Mouse (Mus musculus) embryo, embryonic 11.5 days (tissue): Measurements from ENCODE around the gene Slc6a5.
"Not testable (repeated sequence)": the region's sequence is repeated elsewhere in the genome, so short reads cannot be mapped to it uniquely, and the experiment has no call there.

Experiments
- DNase-seq: peaks from one replicate; pipeline ENCODE4 v3.0.0-alpha.2; 2012; ENCODE audit warnings: low read depth, low spot score

Gene Slc6a5

DNA sequence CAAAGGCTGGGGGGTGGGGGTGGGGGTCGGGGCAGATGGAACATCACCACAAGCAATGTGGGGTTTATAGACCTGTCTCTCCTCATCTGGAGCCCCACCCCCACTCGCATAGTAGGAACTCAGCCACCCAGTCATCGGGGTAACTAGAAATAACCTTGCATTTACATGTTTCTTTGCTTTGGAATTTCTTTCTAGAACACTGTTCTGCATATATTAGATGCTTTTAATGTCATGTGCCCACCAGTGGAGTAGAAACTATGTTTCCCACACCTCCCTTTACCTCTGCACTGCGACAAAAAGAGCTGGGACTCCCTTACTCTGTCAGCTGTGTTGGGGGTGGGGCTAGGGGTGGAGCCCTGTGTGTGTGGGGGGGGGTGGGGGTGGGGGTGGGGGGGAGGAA, 3.2 kb downstream of the Slc6a5 start:
- no peak for DNase-seq

DNA sequence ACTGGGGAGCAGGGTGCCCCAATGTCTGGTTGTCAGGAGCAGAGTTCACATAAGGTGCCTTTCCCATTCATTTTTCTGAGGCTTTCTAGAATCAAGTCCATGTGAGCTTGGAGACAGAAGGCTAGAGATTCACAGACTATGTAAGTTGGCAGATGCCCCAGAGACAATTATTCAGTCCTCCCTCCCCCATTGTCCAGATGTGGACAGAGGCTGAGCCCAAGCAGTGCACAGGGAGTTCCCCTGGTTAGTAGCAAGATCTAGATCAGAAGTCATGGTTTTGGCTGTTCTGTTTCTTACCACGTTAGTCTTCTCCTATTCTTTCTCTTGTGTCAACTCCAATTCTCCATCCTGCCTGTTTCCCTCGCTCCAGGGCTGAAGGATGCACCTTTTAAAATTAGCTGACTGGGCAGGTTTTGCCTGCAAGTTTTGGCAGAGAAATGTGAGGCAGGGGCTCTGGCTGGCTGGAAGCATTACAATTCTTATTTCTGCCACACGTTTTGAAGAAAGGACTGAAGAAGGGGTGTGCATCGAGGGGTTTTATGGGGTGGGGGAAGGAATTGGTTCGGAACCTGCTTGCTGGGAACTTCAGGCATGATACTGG, 3.9 kb downstream of the Slc6a5 start:
- DNase-seq = no peak

- no peak for DNase-seq
Measured at GRCm38 (mm10) chr7:49914946-49915345, 5.0 kb downstream of the Slc6a5 start.

DNA sequence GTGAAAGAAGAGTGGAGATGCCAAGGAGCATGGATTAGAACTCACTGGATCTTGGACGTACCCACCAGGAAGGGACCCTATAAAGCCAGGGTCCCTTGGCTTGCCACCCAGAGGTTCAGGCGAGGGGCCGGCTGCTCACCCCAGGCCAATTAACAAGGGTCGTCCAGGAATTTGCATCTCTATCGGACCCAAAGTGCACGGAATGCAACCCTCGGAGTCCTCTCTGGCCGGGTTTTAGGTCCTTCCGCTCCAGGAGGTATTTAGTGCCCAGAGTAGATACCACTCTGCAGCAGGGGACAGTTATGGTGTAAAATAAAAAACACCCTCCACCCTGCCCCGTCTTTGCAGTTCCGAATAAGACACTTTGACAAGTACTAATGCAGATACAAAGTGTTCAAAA, 5.5 kb downstream of the Slc6a5 start:
- DNase-seq = no peak

GRCm38 (mm10) chr7:49919494-49919893, 9.5 kb downstream of the Slc6a5 start:
- DNase-seq = no peak

GRCm38 (mm10) chr7:49920751-49921150, 10.8 kb downstream of the Slc6a5 start:
- no peak for DNase-seq

GRCm38 (mm10) chr7:49922928-49923327, 13.0 kb downstream of the Slc6a5 start:
- DNase-seq = no peak

DNA sequence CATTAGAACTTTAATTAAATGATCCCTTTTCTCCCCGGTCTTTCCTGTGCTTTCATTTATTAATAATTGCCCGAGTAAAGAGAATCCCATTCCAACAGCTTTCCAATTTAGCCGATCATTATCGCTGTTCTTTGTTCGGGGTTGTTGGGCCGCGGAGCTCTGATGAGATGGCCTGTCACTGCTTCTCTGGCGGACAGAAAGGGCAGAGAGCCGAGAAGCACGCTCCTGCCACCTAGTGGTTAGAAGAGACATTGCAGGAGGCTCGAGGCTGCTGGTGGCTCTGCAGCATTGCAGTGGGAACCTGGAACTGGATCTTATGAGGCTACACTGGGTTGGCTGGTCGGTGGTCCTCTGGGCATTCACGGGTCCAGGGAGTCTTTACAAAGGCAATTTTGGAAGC, 13.4 kb downstream of the Slc6a5 start:
- DNase-seq = peak; percentile 67

DNA sequence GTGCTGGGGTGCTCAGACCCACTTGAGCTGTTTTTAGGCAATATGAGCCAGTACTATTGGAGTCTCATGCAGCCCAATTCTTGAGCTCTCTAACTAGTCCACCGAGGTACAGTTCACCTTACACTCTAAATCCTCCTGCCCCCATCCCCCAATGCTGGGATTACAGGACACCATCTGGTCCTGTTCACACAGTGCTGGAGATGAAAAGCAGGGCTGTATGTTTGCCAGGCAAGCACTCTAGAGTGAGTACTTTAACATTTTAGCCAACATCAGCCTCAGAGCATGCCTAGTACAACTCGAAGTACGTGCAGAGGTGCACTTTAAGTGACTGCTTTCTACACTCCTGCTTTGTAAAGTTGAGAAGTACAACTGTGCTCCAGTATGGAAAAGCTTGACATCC, 18.6 kb downstream of the Slc6a5 start:
- DNase-seq = no peak

GRCm38 (mm10) chr7:49929999-49930398, 20.1 kb downstream of the Slc6a5 start:
- no peak for DNase-seq

- DNase-seq = not testable (repeated sequence)
Measured at GRCm38 (mm10) chr7:49933386-49934115, 23.6 kb downstream of the Slc6a5 start.

- no peak for DNase-seq
Measured at GRCm38 (mm10) chr7:49936821-49937220, 26.9 kb downstream of the Slc6a5 start.

GRCm38 (mm10) chr7:49942023-49942422, 32.1 kb downstream of the Slc6a5 start:
- DNase-seq = no peak

DNA sequence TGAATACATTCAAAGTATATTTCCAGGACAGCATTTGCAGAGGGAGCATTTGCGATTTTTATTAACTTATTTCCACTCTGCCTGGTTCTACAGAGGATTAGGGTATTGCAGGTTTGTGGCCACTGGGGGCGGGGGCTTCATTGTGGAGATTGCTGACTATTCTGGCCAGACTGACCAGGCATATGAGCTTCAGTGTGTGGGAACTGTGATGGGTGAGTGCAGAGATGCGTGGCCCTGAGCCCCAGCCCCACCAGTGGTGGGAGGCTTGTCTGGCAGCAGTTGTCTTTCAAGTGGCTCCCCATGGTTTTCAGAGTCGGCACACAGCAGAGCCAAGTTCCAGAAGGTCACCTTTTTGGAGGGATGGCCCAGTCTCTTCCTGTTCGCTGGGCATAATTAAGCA, 32.5 kb downstream of the Slc6a5 start:
- no peak for DNase-seq

DNA sequence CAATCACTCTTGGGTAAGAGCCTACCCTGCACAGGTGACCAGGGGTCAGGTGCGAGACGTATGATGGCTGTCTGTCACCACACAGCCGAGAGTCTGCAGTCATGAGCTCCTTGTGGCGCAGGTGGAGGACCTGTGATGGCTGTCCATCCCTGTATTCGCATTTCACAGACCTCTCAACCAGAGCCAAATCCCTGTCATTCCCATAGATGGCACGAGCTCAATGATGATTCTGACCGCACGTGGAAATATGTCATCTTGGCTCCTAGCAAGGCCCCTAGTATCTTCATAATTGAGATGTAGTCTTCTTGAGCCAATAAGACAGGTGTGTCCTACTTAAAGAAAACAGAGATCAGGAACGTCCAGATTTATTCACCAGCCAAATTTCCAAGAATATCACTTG, 36.7 kb downstream of the Slc6a5 start:
- no peak for DNase-seq

DNA sequence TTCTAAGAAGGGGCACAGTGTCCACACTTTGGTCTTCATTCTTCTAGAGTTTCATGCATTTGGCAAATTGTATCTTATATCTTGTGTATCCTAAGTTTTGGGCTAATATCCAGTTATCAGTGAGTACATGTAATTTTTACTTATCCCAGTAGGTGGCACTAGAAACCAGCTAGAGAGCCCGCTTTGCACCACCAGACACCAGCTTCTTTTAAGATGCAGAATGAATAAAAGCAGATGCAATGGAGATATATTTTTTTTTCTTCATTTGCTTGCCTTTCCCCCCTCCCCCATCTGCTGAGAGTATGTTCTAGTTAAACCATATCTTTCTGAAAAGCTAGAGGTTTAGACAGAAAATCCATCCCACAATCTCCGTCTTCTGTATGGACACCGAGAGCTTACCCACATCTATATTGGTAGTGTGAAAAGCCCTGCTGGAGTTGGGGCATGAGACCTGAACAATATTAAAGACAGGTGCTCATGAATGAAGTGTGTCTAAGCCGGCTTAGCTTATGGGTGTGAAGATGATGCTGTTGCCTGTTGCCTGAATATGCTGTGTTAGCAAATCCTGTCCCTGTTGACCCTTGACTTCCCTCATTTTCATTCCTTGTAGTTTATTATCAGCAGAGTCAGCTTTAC, 43.7 kb downstream of the Slc6a5 start:
- DNase-seq = no peak

GRCm38 (mm10) chr7:49954834-49955233, 44.9 kb downstream of the Slc6a5 start:
- DNase-seq = no peak

DNA sequence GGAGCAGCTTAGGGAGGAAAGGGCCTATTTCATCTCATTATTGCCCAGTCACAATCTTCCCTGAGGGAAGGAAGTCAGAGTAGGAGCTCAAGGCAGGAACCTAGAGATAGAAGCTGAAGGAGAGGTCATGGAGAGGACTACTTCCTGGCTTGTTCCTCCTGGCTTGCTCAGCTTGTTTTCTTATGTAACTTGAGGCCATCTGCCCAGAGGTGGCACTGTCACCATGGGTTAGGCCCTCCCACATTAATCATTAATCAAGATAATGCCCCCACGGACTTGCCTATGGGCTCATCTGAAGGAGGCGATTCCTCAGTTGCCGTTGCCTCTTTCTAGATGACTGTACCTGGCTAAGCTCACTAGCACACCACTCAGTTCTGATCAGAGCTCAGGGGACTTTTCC, 47.2 kb downstream of the Slc6a5 start:
- DNase-seq = no peak

DNA sequence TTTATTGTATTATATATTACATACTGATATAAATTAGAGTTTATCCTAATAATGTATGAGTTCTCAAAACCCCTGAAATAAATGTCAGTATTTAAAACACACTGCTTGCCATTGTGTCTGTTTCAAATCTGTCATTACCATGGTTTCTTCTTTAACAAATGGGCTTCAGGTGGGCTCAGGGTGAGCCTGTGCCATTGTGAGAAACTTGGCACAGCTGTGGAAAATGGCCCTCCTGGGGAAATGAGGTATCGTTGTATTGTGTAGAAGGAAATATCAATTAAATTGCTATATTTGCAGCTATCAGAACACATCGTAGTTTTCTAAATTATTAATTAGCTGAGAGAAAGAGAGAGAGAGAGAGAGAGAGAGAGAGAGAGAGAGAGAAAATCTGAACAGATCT, 53.8 kb downstream of the Slc6a5 start:
- no peak for DNase-seq

DNA sequence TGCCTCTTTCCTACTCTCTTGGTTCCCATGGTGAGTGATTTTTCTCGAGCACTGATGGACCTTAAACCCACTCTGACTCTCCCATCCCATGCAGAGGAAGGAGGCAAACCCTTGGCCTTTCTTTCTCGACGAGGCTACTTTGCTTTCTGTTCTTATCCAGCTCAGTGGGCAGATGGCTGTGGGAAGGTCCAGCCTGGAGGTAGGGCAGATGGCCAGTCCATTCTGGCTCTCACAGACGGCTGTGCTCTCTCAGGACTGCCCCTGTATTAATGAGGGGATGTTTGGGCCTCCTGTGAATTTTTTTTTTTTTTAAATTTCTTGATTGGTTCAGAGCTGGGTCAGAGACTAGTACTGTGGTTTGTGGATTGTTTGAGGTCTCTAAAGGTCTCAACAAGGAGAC, 59.6 kb downstream of the Slc6a5 start:
- no peak for DNase-seq

DNA sequence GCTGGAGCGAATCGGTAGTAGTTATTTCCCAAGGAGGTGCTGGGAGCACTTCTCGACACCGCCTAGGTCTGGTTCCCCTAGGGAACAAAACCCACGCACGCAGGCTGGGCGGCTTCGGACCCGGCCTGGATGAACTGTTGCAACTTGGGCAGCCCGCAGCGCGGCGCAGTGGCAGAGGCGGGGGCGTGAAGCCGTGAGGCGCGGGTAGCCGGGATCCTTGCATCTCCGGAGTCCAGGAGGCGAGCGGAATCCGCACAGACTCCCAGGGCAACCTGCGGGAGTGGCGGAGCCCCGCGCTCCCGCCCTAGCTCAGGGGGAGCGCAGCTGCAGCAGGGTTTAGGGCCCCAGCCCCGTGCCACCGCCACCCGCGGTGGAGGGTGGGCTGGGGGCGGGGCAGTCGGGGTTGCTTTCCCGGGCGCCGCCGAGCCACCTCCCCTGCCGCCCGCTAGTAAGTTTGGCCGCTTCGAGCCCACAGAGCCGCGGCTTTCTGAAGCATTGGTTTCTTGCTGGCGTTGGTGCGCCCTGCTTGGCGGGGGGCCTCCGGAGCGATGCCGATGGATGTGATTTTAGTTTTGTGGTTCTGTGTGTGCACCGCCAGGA, 65.0 kb downstream of the Slc6a5 start, which contains the start of gene Nell1:
TSS of gene Nell1 (plus strand) at position 24 of the 600 bp plus-strand sequence.
- no peak for DNase-seq

- DNase-seq = no peak
Measured at GRCm38 (mm10) chr7:49975441-49976121, 65.6 kb downstream of the Slc6a5 start.
